In the genomic region with DNA sequence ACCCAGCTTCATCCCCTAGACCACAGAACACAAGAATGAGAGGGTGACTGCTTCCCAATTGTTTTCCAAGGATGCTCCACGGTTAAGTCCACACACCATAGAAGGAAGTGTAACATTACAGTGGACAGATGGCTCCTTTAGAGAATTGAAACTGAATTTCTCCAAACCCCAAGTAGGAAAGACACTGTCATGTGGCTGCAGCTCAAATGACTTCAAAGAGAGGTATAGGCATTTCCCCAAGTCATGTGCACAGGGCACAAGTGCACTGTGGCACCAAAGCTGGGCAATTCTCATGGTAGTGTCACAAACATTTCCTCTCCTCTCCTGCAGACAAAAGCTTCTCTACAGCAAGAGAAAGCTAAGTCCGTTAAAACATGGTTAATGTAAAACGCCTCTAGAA, we compare ENCODE assay signal across 29 mouse cellular contexts. TPM values are rescaled to one million over a fixed set of nuclear protein-coding genes. Genes with fewer than 3 reads are reported as not detected.
A peak's percentile ranks its signal among the peaks of the same experiment; 100 is the strongest.
DNase-seq lines count a peak whose midpoint lies in the region; ATAC-seq and TF ChIP-seq lines count a peak whose summit lies in the region.
"Had no signal": no experiment of that assay in that cellular context is flagged by ENCODE, and none has a peak within 500 bp of the region (broad histone marks: within the 10 kb centered on the region; RNA-seq: fewer than 3 reads in every experiment).

No protein-coding gene starts in this region.

- ATAC-seq in granulocyte monocyte progenitor cell, adult 5-6 weeks (replicated peaks; ENCODE audit: poor library complexity, severe bottlenecking), result peak; percentile 78
- ATAC-seq in megakaryocyte progenitor cell, adult 5-6 weeks (replicated peaks; ENCODE audit: poor library complexity), result peak; percentile 79
- ATAC-seq: forebrain, embryonic 13.5 days; forebrain, postnatal 0 days; intestine, postnatal 0 days; Patski had no signal

- H3K9me3 ChIP-seq in heart, embryonic 10.5 days, result no peaks in the 10 kb centered on the region
- H3K9me3 ChIP-seq: embryonic facial prominence, embryonic 10.5 days; embryonic facial prominence, embryonic 13.5 days; forebrain, embryonic 10.5 days; forebrain, embryonic 13.5 days; heart, embryonic 12.5 days; heart, embryonic 15.5 days; hindbrain, embryonic 15.5 days had no signal

- no peaks in the 10 kb centered on the region for H3K27me3 ChIP-seq in heart, embryonic 10.5 days (ENCODE audit: insufficient read depth, poor library complexity, severe bottlenecking)
- H3K27me3 ChIP-seq: embryonic facial prominence, embryonic 13.5 days; forebrain, embryonic 13.5 days; heart, embryonic 12.5 days; heart, embryonic 15.5 days; hindbrain, embryonic 15.5 days had no signal

- intact Hi-C loops in heart, postnatal 25 days (cut with DNase I), result no loop called here

- DNase-seq in heart, adult 11 months, result peak; percentile 94
- DNase-seq in heart, adult 8-10 months (ENCODE audit: low spot score), result no peak
- DNase-seq in lung, postnatal 14 days, result no peak
- no peak for DNase-seq in heart, postnatal 25 days (ENCODE audit: low spot score)
- no peak for DNase-seq in heart, embryonic 10.5 days (ENCODE audit: low spot score)
- DNase-seq: adrenal gland, adult 2 months; adrenal gland, postnatal 14 days; cerebellum, adult 9-11 months; embryo, embryonic 11 days; forebrain, postnatal 0 days; gastrocnemius, adult 2 months; gastrocnemius, postnatal 14 days; heart, postnatal 10 days; heart, postnatal 4 days had no signal

- 81% methylated on average over 3 of the region's 3 CpGs for WGBS in heart, embryonic 10.5 days

- H3K4me3 ChIP-seq in bone marrow macrophage, adult 2 months (ENCODE audit: insufficient read depth, low read length), result no peak overlapping the region
- H3K4me3 ChIP-seq in heart, embryonic 10.5 days, result no peak overlapping the region
- H3K4me3 ChIP-seq: embryonic facial prominence, embryonic 10.5 days; embryonic facial prominence, embryonic 13.5 days; erythroblast, embryonic 14.5 days; forebrain, embryonic 10.5 days; forebrain, embryonic 13.5 days; gastrocnemius, adult 2 months; heart, adult 2 months; heart, embryonic 12.5 days; heart, embryonic 15.5 days; hindbrain, embryonic 15.5 days had no signal

- no peaks in the 10 kb centered on the region for H3K36me3 ChIP-seq in heart, embryonic 10.5 days
- H3K36me3 ChIP-seq: embryonic facial prominence, embryonic 10.5 days; embryonic facial prominence, embryonic 13.5 days; forebrain, embryonic 10.5 days; G1E; heart, embryonic 12.5 days; heart, embryonic 15.5 days; hindbrain, embryonic 15.5 days had no signal

- H3K4me1 ChIP-seq in bone marrow macrophage, adult 2 months (ENCODE audit: control insufficient read depth, insufficient read depth, low read length), result peaks cover 14% of the 10 kb centered on the region
- H3K4me1 ChIP-seq in heart, embryonic 10.5 days, result peaks cover 8% of the 10 kb centered on the region
- H3K4me1 ChIP-seq: forebrain, embryonic 13.5 days; hindbrain, embryonic 15.5 days had no signal

- TF ChIP-seq CTCF in bone marrow macrophage, adult 2 months (IDR thresholded peaks at IDR 0.05; ENCODE audit: low read depth, low read length), result no peak

- no peak for TF ChIP-seq POLR2A in bone marrow macrophage, adult 2 months (IDR thresholded peaks at IDR 0.05; ENCODE audit: borderline replicate concordance, low read depth, low read length)

- peak overlapping the region; percentile 83 for H3K27ac ChIP-seq in bone marrow macrophage, adult 2 months (ENCODE audit: insufficient read depth, low read depth, low read length)
- no peak overlapping the region for H3K27ac ChIP-seq in heart, embryonic 10.5 days
- H3K27ac ChIP-seq: embryonic facial prominence, embryonic 10.5 days; embryonic facial prominence, embryonic 13.5 days; forebrain, embryonic 10.5 days; forebrain, embryonic 13.5 days; gastrocnemius, adult 2 months; heart, adult 2 months; heart, embryonic 15.5 days; hindbrain, embryonic 15.5 days had no signal

RNA-seq across cellular contexts. Expression of a gene that starts 17.7 kb away (rescaled TPM):
- 10 to 100 TPM in 1 of 4 experiments, 1 to 10 TPM in 3; 8.3 to 10.7 (median 9.3) TPM for total RNA-seq in heart, adult 8-10 months (2022)
- polyA plus RNA-seq in bone marrow macrophage, adult 2 months (2012; ENCODE audit: insufficient read depth, insufficient read length, missing spikeins), result 29.9 and 30.9 TPM in 2 replicates
- total RNA-seq in granulocyte monocyte progenitor cell, adult 5-6 weeks (2014; fragmentation: Nextera tagmentation), result 29.8 and 40.1 TPM in 2 replicates
- 22.9 and 31.1 TPM in 2 replicates for total RNA-seq in granulocyte monocyte progenitor cell, adult 5-6 weeks (2017)
- 25.0 and 29.6 TPM in 2 replicates for total RNA-seq in megakaryocyte progenitor cell, adult 5-6 weeks (2015)
- total RNA-seq in megakaryocyte progenitor cell, adult 5-6 weeks (2017), result 28.1 and 28.5 TPM in 2 replicates
- total RNA-seq in heart, postnatal 25 days (2021), result 1 to 10 TPM; 8.3 to 9.5 TPM
- 3.0 and 3.8 TPM in 2 replicates for polyA plus RNA-seq in heart, embryonic 10.5 days (2016; fragmentation: Nextera tagmentation; extraction: Ambion mirVana)
- polyA plus RNA-seq: G1E, Patski had no signal
